Mouse (Mus musculus) urinary bladder, adult 2 months (tissue): ENCODE data around the gene Slc38a2. TPM values are rescaled to one million over a fixed set of nuclear protein-coding genes. Genes with fewer than 3 reads are reported as not detected.

Source experiments
- DNase-seq: peaks from one replicate; pipeline ENCODE4 v3.0.0; 2022; ENCODE audit warnings: low spot score
- polyA plus RNA-seq: library from polyadenylated mRNA; depleted of rRNA; stranded (reverse); fragments of >200 nt; gene quantifications from 2 replicates; pipeline ENCODE4 v1.2.3, GENCODE M21; 2012; rRNA removed

The Slc38a2 gene
- 89.3 and 90.6 TPM in 2 replicates for polyA plus RNA-seq

DNA sequence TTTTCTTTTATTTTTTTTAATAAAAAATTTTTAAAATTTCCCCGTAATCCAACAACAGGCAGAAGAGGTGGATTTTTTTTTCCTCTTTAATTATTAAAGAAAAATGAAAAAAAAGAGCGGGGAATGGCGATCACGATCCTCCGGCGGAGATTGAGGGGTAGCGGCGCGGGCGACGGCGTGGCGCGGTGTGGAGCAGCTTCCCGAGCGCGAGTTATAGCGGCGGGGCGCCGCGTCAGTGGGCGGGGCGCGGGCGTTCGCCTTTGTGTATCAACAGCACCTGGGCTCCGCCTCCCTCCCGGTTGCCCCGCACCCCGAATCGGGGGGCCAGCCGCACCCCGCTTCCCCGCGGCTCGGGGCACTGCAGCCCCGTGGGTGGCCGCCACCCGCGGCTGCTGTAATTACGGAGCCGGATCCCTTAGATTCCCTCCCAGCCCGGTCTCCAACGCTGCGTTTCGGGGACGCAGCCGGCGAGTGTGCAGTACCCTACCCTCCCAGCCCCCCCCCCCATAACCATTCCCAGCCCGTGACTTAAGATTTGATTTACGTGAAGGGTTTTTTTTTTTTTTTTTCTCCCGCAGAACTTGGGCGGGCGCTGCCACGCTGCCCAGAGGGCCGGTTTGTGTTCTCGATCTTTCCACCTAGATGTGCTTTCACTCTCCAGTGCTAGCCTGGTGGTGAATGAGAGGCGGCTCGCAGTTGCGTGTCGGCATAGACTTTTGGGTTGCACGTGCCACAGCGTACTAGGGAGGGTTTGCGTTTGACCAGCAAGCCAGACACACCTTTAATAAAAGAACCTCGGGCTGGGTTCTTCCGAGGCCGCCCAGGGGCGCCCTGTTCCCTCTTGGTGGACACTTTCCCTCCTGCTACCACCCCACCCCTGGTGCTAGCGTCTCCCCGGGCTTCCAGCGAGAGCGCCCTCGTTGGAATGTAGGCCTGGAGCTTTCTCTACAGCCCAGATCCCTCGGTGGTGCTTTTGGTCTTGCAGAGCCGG, at the start of gene Slc38a2:
Gene Slc38a2, minus strand, starts transcription at position 210 of the 991 bp plus-strand sequence.
- peak; percentile 97 for DNase-seq

DNA sequence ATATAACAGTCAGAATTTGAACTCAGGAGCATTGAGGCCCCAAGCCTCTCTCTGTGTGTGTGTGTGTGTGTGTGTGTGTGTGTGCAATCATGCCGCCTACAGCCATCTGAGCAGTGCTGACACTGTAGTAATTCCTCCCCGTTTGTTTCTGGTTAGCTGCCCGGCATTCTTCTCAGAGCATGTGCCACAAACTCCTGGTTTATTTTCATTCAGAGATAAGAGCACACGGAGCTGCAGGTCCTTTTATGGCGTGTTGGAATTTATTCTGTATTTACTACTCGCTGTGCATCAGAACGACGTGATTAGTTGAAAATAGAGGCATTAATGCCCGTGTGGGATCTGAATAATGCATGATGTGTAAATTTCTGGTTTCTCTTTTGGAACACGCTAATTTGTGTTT, 49.6 kb upstream of the Slc38a2 start:
- DNase-seq: no peak

DNA sequence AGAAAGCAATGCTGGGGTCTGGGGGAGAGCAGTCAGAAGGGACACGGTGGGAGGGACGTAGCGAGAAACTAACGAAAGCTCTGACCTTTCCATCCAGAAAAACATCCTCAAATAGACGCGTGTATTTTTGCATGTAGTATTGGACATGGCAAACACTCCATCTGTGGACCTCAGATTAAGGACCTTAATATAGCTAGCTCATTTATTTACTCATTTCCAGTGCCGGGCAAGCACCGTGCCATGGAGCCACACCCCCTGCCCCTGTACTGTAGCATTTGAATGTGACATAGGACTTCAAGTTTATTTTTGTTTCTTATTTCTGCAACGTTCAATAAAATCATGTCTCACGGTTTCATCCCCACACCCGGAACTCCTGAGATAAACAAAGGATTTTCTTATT, 48.0 kb upstream of the Slc38a2 start:
- no peak for DNase-seq

DNA sequence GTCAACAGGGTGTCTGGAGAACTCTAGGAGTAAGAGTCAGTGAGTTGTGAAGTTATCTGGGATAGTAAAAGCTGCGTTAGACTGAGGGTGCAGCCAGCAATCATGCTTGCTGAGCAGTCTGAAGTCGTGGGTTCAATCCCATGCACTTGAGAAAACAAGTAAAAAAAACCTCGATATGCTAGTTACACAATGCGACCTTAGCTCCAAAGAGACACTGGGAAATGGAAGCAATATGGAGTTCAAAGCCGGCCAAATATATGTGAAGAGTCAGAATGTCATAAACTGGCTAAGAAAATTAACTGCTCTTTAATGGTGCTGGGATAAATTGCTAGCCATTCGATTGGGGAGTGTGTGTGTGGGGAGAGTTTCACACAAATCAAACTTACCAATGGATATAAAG, 47.5 kb upstream of the Slc38a2 start:
- DNase-seq: no peak

DNA sequence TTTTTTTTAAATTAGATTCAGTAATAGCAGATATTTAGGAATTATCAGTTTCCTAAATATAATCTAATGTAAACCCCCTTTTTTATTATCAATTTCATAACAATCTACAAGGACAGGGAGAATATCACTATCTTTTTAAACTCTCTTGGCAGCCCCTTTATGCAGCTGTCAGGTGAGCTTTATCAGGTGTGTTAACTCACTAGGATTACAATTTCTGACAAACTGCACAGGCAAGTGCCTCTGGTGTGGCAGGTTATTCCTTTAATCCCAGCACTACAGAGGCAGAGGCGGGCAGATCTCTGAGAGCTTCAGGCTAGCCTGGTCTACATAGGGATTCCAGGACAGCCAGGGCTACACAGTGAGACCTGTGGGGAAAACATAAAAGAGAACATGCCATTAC, 45.8 kb upstream of the Slc38a2 start:
- DNase-seq: no peak

DNA sequence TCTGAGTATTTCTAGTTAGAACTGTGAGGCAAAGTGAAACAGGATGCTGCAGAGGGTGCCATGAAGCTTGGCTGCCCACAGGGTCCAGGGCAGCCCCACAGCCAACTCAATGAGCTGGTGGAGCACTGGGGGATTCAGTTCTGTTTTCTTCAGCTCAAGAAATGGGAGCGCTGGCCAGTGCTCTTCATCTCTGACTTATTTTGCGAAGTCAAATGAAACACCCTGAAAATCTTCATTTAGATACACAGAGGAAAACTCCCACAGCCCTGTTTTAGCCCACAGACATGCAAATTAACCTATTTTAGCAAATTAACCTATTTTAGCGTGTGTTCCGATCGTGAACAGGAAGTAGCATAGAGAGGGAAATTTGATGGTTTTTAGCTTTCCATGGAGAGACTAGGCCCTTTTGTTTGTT, 45.4 kb upstream of the Slc38a2 start:
- DNase-seq: no peak

DNA sequence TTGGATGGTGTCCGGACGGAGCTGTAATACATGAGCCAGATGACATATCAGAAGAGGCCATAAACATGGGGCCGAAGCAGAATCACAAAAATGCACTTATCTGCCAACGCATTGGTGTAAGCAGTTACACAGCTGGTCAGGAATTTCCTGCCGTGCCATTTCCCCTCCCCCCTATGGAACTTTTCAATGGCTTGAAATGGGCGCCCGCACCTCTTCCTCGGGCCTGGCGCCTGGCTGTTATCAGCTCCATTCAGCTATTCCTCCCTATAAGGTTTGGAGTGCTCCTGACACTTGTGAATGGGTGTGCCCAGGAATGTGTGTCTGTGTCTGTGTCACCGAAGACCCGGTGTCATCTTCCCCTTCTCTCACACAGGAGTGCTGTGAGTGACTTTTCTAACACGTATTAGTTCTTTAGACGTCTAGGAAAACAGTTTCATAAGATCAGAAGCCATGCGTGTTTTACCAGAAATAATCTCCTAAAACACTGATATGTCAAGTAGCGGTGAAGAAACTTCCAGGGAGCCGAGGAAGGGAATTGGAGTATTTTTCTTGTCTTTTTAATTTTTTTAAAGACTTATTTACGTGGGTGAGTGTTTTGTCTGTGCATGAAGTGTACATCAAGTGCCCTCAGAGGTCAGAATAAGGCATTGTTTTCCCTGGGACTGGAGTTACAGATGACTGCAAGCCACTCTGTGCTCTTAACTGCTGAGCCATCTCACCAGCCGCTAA, 44.8 kb upstream of the Slc38a2 start:
- DNase-seq: no peak

DNA sequence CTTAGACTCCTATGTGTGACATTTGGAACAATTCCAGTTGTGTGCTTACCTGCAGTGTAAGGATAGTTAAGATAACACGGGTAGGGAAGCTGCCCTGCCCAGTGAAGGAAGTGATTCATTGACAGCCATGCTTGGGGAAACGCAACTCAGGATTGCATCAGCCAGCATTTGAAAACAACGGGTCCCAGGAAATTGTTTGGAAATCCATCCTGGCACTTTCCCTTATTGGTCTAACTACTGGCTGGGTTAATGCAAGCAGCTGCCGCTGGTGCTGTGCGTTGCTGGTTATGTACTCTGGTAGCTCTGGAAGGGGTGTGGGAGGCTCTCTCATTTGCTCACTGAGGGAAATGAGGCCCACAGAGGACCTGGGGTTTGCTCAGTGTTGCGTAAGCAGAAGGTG, 43.7 kb upstream of the Slc38a2 start:
- DNase-seq: peak; percentile 33

DNA sequence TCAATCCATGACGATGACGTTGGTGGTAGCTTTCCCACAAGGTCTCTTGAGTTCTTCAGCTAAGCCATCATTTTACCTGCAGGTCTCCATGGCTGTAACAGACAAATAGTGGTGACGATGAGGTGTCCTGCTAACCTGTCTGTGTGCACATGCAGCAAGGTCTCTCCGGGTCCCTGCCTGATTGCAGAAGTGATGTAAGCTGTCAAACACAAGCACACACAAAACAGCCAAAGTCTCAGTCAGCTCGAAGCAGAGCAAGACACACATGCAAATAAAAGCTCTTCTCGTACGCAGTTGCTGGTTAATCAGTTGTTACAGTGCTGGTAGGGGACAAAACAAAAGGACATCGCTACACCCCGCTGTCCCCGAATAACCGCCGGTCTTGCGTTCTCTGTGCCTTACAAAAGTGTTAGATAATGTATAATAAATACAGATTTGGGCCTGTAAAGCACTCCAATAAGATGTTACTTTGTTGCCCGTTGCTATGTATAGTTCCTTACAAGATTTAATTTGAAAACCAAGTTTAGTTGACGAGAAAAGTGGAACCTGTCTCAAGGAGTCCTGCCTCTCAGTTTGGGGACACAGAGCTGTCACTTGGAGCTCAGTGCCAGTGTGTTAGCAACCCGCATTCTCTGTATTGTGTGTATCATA, 43.2 kb upstream of the Slc38a2 start:
- no peak for DNase-seq

DNA sequence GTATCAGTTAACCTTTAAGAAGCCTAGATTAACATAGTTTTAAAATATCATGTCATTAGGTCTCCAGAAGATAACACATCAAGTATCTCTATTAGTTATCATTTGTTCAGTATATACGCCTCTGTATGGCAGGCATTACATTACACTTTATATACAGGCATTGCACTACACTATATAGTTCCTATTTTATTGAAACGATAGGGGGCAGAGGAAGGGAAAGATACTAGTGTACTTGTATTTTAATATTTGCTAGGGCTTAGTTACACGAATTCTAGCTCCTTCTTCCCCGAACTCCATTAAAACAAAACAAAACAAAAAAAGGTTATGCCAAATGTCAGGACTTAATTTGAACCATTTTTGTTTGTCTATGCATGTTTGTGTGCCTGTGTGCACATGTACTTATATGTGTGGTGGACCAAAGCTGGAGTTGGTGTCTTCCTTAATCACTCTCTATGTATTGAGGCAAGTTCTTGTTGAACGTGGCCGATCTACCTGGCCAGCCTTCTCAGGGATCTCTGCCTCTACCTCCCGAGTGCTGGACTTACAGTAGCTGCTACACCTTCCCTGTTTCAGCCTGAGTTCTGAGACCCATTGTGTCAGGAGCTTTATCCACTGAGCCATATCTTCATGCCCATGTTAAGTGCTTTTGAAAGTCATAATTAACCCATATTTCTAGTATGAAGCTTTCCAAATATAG, 41.5 kb upstream of the Slc38a2 start:
- no peak for DNase-seq

DNA sequence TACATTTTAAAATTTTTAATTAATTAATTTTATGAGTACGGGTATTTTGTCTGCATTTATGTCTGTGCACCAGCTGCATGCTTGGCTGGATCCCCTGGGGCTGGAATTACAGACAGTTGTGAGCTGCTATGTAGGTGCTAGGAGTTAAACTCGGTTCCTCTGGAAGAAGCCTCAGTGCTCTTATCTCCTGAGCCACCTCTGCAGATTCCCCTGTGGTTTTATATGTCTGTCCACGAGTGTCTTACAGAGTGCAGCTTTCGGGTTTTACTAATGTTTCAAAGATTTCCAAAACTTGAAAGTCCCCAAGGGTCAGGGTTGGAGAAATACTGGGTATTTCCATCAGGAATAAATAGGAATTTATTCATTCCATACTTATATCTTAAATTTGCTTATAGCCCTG, 40.6 kb upstream of the Slc38a2 start:
- DNase-seq: no peak

DNA sequence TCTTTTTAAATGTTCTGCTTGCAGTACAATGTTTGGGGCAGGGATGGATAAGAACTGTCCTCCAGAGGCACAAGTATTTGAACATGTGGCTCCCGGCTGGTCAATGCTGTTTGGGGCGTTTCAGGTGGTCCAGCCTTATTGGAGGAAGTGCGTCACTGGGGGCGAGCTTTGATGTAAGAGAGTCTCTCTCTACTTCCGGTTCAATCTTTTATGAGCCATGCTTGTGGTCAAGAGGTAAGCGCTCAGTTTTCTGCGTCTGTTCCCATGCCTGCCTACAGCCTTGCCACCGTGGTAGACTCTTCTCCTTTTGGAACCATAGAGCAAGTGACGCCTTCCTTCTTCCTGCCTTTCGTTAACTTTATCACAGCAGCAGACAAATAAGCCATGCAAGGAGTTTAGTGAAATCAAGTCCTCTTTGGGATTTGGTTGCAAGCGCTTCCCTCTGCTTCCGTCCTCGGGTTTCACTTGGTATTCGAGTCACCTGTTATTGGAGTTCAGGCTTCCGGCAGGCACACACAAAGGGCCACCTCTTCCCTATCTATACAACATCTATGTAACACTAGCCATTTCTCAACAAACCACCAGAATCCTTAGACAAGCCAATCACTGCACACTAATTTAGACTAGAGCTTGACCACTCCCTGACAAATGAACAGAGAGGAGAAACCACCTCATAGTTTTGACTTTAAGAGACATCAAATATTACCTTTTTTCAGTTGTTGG, 37.3 kb upstream of the Slc38a2 start:
- no peak for DNase-seq

DNA sequence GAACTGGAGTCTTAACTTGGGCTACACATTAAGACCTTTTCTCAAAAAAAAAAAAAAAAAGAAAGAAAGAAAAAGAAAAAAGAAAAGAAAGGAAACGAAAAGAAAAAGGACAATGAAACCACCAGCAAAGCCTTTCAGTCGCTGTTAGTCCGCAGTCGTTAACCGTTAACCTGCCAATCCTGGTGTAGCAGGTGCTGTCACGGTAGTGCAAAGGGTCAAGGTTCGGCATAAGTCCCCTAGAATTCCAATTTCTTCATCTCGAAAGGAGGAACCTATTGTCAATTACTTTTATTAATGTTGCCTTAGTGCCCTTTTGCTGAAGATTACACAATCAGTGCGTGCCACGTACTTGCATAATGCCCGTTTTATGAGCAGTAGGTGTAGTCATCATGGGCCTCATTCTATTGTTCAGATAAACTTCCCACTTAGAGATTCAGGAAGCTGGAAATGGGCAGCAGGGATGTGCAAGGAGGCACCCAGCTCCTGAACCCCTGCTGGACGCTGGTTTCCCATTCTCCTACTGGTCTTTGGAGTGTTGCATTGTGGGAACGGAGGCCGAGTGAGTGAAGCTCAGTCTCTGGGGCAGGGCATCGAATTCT, 36.1 kb upstream of the Slc38a2 start:
- no peak for DNase-seq

DNA sequence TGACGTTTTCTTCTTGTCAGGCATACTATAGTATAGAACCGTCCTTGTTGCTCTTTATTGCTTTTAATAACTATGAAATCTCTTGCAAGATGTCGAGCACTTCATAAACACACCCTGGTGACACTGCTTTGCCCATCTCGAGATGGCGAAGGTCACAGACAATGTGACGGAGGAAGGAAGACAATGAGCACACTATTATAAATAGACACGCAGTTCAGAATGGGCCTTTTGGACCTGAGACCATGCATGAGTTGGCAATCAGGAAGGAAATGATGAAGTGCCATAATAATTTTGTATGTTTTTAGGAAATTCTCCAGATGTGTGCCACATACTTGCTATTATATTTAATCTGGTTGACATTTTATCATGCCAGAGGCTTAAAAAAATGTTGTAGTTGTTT, 34.9 kb upstream of the Slc38a2 start:
- DNase-seq: no peak

DNA sequence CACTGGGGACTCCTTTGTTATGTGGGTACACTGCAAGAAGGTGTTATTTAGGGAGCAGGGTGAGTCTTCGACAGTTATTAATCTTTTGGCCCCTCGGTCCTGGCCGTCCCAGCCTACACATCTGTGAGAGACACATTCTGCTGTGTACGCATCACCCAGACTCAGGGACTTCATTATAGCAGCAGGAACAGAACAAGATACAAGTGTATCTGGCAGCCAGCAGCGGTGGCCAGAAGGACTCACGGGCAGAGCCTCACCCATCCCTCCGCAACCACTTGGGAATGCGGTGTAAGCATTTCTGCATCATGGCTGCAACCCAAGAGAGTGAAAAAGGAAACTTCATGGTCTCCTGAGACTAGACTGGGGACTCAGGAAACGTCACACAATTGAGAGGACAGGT, 30.9 kb upstream of the Slc38a2 start:
- DNase-seq: no peak

DNA sequence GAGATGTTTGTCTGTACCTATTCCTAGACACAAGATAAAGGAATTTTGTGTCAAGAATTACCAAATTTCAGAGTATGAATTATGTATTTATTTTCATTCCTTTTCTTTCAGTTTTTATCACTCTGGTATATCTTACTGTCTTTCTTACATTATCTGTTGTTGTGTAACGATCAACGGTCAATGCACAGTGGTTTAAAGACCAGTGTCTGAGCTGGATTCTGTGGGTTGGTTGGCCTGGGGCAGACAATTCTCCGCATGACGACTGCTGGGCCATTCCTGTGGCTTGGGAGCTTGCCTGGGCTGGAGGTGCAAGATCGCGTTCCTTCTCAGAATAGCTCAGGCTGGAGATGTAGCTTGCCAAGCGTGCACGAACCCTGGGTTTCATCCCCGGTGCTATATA, 30.3 kb upstream of the Slc38a2 start:
- no peak for DNase-seq

DNA sequence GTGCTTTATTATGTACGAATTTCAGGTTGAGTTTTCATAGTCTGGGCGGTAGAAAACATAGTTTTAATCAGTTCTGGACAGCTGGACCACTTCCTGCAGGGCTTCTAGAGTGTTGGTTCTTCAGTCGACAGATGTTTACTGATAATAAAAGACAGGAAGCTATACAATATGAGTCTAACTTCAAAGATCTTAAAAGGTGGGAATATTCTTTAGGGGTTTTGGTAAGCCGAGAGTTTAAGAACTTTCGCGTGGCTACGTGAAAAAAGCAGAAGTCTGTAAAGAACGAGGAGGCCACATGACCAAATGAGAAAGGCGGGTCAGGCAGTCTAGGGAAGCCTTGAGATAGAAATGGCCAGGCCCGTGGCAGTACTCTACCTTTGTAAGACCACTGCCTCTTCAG, 29.5 kb upstream of the Slc38a2 start:
- DNase-seq: no peak

DNA sequence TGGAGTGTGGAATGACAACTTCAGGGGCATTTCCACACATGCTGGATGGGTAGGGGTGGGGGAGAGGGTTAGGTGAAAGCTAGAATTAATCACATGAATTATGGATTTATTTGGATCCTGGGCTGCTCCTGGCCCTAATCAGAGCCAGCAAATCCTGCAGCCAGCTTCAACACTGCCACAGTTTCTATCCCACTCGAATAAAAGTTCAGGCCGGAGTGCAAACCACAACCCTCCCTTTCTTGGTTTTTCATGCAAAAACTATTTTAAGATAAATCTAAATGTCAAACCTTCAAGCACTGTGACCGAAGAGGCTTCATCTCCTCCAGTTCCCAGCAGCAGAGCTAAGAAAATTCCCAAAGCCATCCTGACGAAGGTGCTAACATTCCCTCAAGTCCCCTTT, 28.8 kb upstream of the Slc38a2 start:
- no peak for DNase-seq

DNA sequence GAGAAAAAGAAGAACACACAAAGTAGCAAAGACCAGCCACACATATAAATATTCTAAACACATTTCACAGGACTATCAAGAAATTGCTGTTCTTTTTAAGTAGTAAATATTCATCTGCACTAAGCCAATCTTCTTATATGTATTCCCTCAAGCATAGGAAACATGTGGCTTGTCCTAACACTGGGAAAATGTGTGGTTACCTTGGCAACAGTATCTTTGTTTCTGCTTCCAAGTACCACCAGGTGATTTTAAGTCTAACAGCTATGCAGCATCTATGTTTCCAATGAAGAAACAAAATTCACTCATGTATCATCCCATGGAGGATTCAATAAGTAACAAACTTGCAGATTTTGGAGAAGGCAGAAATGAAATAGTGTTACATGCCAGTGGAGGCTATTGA, 25.0 kb upstream of the Slc38a2 start:
- DNase-seq: no peak

DNA sequence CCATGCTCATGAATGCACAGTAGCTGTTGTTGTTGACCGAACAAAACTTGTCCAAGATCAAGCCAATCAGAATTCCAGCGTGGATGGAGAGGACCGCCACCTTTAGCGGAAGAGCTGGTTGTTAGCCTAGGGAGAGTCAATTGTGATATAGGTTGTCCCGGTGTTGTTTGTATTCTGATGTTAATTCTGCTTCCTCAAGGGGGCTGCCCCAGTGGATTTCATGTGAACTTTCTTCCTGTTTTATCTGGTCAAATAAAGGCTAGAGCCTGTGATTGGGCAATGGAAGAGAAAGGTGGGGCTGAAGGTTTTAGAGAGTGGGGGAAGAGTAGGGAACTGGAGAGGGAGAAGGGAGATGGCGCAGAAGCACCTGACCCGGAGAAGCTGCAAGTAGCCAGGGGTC, 22.7 kb upstream of the Slc38a2 start:
- no peak for DNase-seq

DNA sequence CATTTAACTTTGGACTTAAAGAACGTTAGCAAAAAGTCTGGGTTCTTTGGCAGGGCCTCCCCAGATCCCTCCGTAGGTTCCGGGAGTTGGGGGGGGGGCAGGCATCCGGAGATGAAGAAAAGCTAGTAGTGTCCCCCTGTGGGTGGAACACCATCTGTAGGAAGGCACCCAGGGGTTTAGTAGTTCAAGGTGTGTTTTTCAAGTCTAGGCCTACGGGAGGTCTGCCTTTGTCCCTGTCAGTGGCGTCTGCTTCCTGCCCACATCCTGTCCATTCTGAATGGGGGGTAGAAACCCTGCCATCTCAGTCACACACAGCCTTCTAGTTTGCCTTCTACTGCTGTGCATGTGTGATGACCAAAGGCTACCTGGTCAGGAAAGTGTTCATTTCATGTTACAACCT, 20.6 kb upstream of the Slc38a2 start:
- DNase-seq: no peak
